Mouse (Mus musculus): Measurements from ENCODE around the gene Lactb. TPM values are rescaled to one million over a fixed set of nuclear protein-coding genes. Genes with fewer than 3 reads are reported as not detected.
"Not testable (repeated sequence)": the region's sequence is repeated elsewhere in the genome, so short reads cannot be mapped to it uniquely, and the experiment has no call there.

Gene Lactb
- polyA plus RNA-seq, 1 experiment from 2014 or later: 15.0 TPM

GRCm38 (mm10) chr9:66913254-66913934 lies 61.9 kb downstream of the Lactb start:
- H3K9me3 ChIP-seq (ENCODE audit: control insufficient read depth, low read length); H3K4me1 ChIP-seq (ENCODE audit: control insufficient read depth, insufficient read depth, low read length); H3K36me3 ChIP-seq (ENCODE audit: control insufficient read depth, insufficient read depth, low read length); H3K27me3 ChIP-seq (ENCODE audit: control insufficient read depth, insufficient read depth, low read length); H3K27ac ChIP-seq (ENCODE audit: low read depth, low read length); ATAC-seq (ENCODE audit: low read depth); H3K4me3 ChIP-seq (ENCODE audit: low read depth, low read length); H3K9ac ChIP-seq (replicated peaks; ENCODE audit: low read depth, low read length); H3K4me2 ChIP-seq (ENCODE audit: low read depth, low read length): not testable (repeated sequence)
- WGBS: 98% methylated on average over 5 of the region's 5 CpGs

GRCm38 (mm10) chr9:66912304-66912703 lies 63.0 kb downstream of the Lactb start:
- Histone ChIP-seq H3K9ac (replicated peaks; ENCODE audit: low read depth, low read length) (no peak overlapping the region), H3K36me3 (ENCODE audit: control insufficient read depth, insufficient read depth, low read length) (no peaks in the 10 kb centered on the region), H3K4me2 (ENCODE audit: low read depth, low read length) (no peak overlapping the region; the same call in 1 of the 2 replicates), H3K4me3 (ENCODE audit: low read depth, low read length) (no peak overlapping the region), H3K27ac (ENCODE audit: low read depth, low read length) (peak overlapping the region; percentile 16), H3K9me3 (ENCODE audit: control insufficient read depth, low read length) (no peaks in the 10 kb centered on the region), H3K4me1 (ENCODE audit: control insufficient read depth, insufficient read depth, low read length) (no peaks in the 10 kb centered on the region), H3K27me3 (ENCODE audit: control insufficient read depth, insufficient read depth, low read length) (no peaks in the 10 kb centered on the region)
- no peak for ATAC-seq (ENCODE audit: low read depth)

- Histone ChIP-seq H3K27ac (ENCODE audit: low read depth, low read length) (no peak overlapping the region), H3K36me3 (ENCODE audit: control insufficient read depth, insufficient read depth, low read length) (no peaks in the 10 kb centered on the region), H3K4me3 (ENCODE audit: low read depth, low read length) (no peak overlapping the region), H3K4me1 (ENCODE audit: control insufficient read depth, insufficient read depth, low read length) (no peaks in the 10 kb centered on the region), H3K27me3 (ENCODE audit: control insufficient read depth, insufficient read depth, low read length) (no peaks in the 10 kb centered on the region), H3K9me3 (ENCODE audit: control insufficient read depth, low read length) (no peaks in the 10 kb centered on the region), H3K9ac (replicated peaks; ENCODE audit: low read depth, low read length) (no peak overlapping the region), H3K4me2 (ENCODE audit: low read depth, low read length) (no peak overlapping the region)
- no peak for ATAC-seq (ENCODE audit: low read depth)
- WGBS: 95% methylated on average over 4 of the region's 5 CpGs
Measured at GRCm38 (mm10) chr9:66910677-66911076, 64.6 kb downstream of the Lactb start.

- no peak for ATAC-seq (ENCODE audit: low read depth)
- Histone ChIP-seq H3K27me3 (ENCODE audit: control insufficient read depth, insufficient read depth, low read length) (no peaks in the 10 kb centered on the region), H3K4me3 (ENCODE audit: low read depth, low read length) (no peak overlapping the region), H3K36me3 (ENCODE audit: control insufficient read depth, insufficient read depth, low read length) (no peaks in the 10 kb centered on the region), H3K9me3 (ENCODE audit: control insufficient read depth, low read length) (no peaks in the 10 kb centered on the region), H3K9ac (replicated peaks; ENCODE audit: low read depth, low read length) (no peak overlapping the region), H3K4me1 (ENCODE audit: control insufficient read depth, insufficient read depth, low read length) (no peaks in the 10 kb centered on the region), H3K27ac (ENCODE audit: low read depth, low read length) (no peak overlapping the region), H3K4me2 (ENCODE audit: low read depth, low read length) (no peak overlapping the region)
- 88% methylated on average over 7 of the region's 7 CpGs for WGBS
Measured at GRCm38 (mm10) chr9:66909922-66910321, 65.4 kb downstream of the Lactb start.

GRCm38 (mm10) chr9:66907746-66908397 lies 67.4 kb downstream of the Lactb start:
- no peaks in the 10 kb centered on the region for H3K4me1 ChIP-seq (ENCODE audit: control insufficient read depth, insufficient read depth, low read length)
- H3K36me3 ChIP-seq (ENCODE audit: control insufficient read depth, insufficient read depth, low read length): no peaks in the 10 kb centered on the region
- no peak overlapping the region for H3K9ac ChIP-seq (replicated peaks; ENCODE audit: low read depth, low read length)
- 80% methylated on average over 5 of the region's 5 CpGs for WGBS
- H3K4me2 ChIP-seq (ENCODE audit: low read depth, low read length): no peak overlapping the region
- H3K9me3 ChIP-seq (ENCODE audit: control insufficient read depth, low read length): no peaks in the 10 kb centered on the region
- H3K27ac ChIP-seq (ENCODE audit: low read depth, low read length): no peak overlapping the region
- H3K27me3 ChIP-seq (ENCODE audit: control insufficient read depth, insufficient read depth, low read length): no peaks in the 10 kb centered on the region
- no peak overlapping the region for H3K4me3 ChIP-seq (ENCODE audit: low read depth, low read length)
- no peak for ATAC-seq (ENCODE audit: low read depth)

- H3K4me3 ChIP-seq (ENCODE audit: low read depth, low read length): no peak overlapping the region
- H3K27me3 ChIP-seq (ENCODE audit: control insufficient read depth, insufficient read depth, low read length): no peaks in the 10 kb centered on the region
- 96% methylated on average over 8 of the region's 8 CpGs for WGBS
- H3K4me1 ChIP-seq (ENCODE audit: control insufficient read depth, insufficient read depth, low read length): 0 out of 2 replicates have a peak, but pooled peaks cover 3% of the 10 kb centered on the region
- H3K36me3 ChIP-seq (ENCODE audit: control insufficient read depth, insufficient read depth, low read length): no peaks in the 10 kb centered on the region
- H3K4me2 ChIP-seq (ENCODE audit: low read depth, low read length): no peak overlapping the region
- H3K9ac ChIP-seq (replicated peaks; ENCODE audit: low read depth, low read length): no peak overlapping the region
- ATAC-seq (ENCODE audit: low read depth): no peak
- H3K9me3 ChIP-seq (ENCODE audit: control insufficient read depth, low read length): no peaks in the 10 kb centered on the region
- H3K27ac ChIP-seq (ENCODE audit: low read depth, low read length): no peak overlapping the region
Measured at GRCm38 (mm10) chr9:66907126-66907525, 68.2 kb downstream of the Lactb start.

GRCm38 (mm10) chr9:66905990-66906389 lies 69.3 kb downstream of the Lactb start:
- H3K9me3 ChIP-seq (ENCODE audit: control insufficient read depth, low read length): no peaks in the 10 kb centered on the region
- H3K4me1 ChIP-seq (ENCODE audit: control insufficient read depth, insufficient read depth, low read length): 0 out of 2 replicates have a peak, but pooled peaks cover 3% of the 10 kb centered on the region
- no peak overlapping the region for H3K27ac ChIP-seq (ENCODE audit: low read depth, low read length)
- H3K4me3 ChIP-seq (ENCODE audit: low read depth, low read length): no peak overlapping the region
- WGBS: 85% methylated on average over 9 of the region's 9 CpGs
- no peaks in the 10 kb centered on the region for H3K36me3 ChIP-seq (ENCODE audit: control insufficient read depth, insufficient read depth, low read length)
- ATAC-seq (ENCODE audit: low read depth): no peak
- H3K4me2 ChIP-seq (ENCODE audit: low read depth, low read length): no peak overlapping the region
- H3K9ac ChIP-seq (replicated peaks; ENCODE audit: low read depth, low read length): no peak overlapping the region
- no peaks in the 10 kb centered on the region for H3K27me3 ChIP-seq (ENCODE audit: control insufficient read depth, insufficient read depth, low read length)

Other genes starting within 250 kb of the Lactb start
- gene Aph1b, start 180.0 kb downstream of the Lactb start, polyA plus RNA-seq (2014; fragmentation: Nextera tagmentation; extraction: Ambion mirVana): 27.4 and 29.3 TPM in 2 replicates
- gene Gm10647, start 178.4 kb downstream of the Lactb start, polyA plus RNA-seq (2014; fragmentation: Nextera tagmentation; extraction: Ambion mirVana): 0.30 and 0.80 TPM in 2 replicates
- gene Aph1c, start 140.8 kb downstream of the Lactb start, polyA plus RNA-seq (2014; fragmentation: Nextera tagmentation; extraction: Ambion mirVana): 2.3 and 4.0 TPM in 2 replicates
- gene Rab8b, start 55.8 kb downstream of the Lactb start, polyA plus RNA-seq (2014; fragmentation: Nextera tagmentation; extraction: Ambion mirVana): 35.5 and 41.1 TPM in 2 replicates
- gene Rps27l, start 29.4 kb downstream of the Lactb start, polyA plus RNA-seq (2014; fragmentation: Nextera tagmentation; extraction: Ambion mirVana): 188 and 216 TPM in 2 replicates
- 139 and 205 TPM in 2 replicates for gene Tpm1, start 73.9 kb upstream of the Lactb start, polyA plus RNA-seq (2014; fragmentation: Nextera tagmentation; extraction: Ambion mirVana)

All from neural tube, embryonic 14.5 days (tissue).